Mouse (Mus musculus) brain, embryonic 14.5 days (tissue): ENCODE results near the gene Tmem213.

Experiments used
- CTCF ChIP-seq: fragments of 200-500 bp; IDR thresholded peaks from 2 replicates; pipeline ENCODE4 v1.5.1; 2012; ENCODE audit warnings: inconsistent platforms, mild to moderate bottlenecking, moderate library complexity, borderline replicate concordance; ENCODE audit not compliant: insufficient read depth, insufficient read length; ENCODE audit errors: extremely low read depth
- POLR2A ChIP-seq: fragments of 200-500 bp; IDR thresholded peaks from 2 replicates; pipeline ENCODE4 v1.6.1; 2012; ENCODE audit warnings: mild to moderate bottlenecking, inconsistent platforms, borderline replicate concordance; ENCODE audit not compliant: poor library complexity, insufficient read depth, insufficient read length, severe bottlenecking; ENCODE audit errors: extremely low read depth

GRCm38 (mm10) chr6:38157925-38158324 is 48.9 kb downstream of the Tmem213 start:
- TF ChIP-seq CTCF = no peak
- TF ChIP-seq POLR2A = no peak
